Mouse (Mus musculus) neural tube, embryonic 11.5 days (tissue): Measurements from ENCODE around the gene Calhm3. TPM values are rescaled to one million over a fixed set of nuclear protein-coding genes. Genes with fewer than 3 reads are reported as not detected.

Experiments used
- ATAC-seq: fragments of 200-750 bp; cut with Nextera tagmentation; 2 replicates; pipeline ENCODE4 v1.8.0; 2017; ENCODE audit warnings: moderate number of reproducible peaks, mild to moderate bottlenecking, moderate TSS enrichment, moderate library complexity; ENCODE audit not compliant: insufficient read depth, low FRiP score, low TSS enrichment
- DNase-seq: peaks from one replicate; pipeline ENCODE4 v3.0.0-alpha.2; 2015; ENCODE audit warnings: low spot score
- H3K27ac ChIP-seq: fragments of 300-500 bp; sonication (generic); 2 replicates; pipeline ENCODE4 v1.5.1; 2014; ENCODE audit warnings: low read depth, mild to moderate bottlenecking, low read length
- H3K27me3 ChIP-seq: fragments of 300-500 bp; sonication (generic); 2 replicates; pipeline ENCODE4 v1.6.1; 2014; ENCODE audit warnings: mild to moderate bottlenecking, low read length, mixed read lengths; ENCODE audit not compliant: control insufficient read depth, insufficient read depth
- H3K36me3 ChIP-seq: fragments of 300-500 bp; sonication (generic); 2 replicates; pipeline ENCODE4 v1.6.1; 2014; ENCODE audit warnings: mild to moderate bottlenecking, low read length, moderate library complexity, mixed read lengths; ENCODE audit not compliant: control insufficient read depth, insufficient read depth
- H3K4me1 ChIP-seq: fragments of 300-500 bp; sonication (generic); 2 replicates; pipeline ENCODE4 v1.6.1; 2014; ENCODE audit warnings: low read length, mixed read lengths; ENCODE audit not compliant: control insufficient read depth, insufficient read depth
- H3K4me2 ChIP-seq: fragments of 300-500 bp; sonication (generic); 2 replicates; pipeline ENCODE4 v1.6.1; 2014; ENCODE audit warnings: low read depth, mild to moderate bottlenecking, moderate library complexity
- H3K4me3 ChIP-seq: fragments of 300-500 bp; sonication (generic); 2 replicates; pipeline ENCODE4 v1.5.1; 2014; ENCODE audit warnings: low read depth, low read length
- H3K9ac ChIP-seq: fragments of 300-500 bp; sonication (generic); 2 replicates; pipeline ENCODE4 v1.6.1; 2014; ENCODE audit warnings: mild to moderate bottlenecking, low read length
- H3K9me3 ChIP-seq: fragments of 300-500 bp; sonication (generic); 2 replicates; pipeline ENCODE4 v1.6.1; 2016; ENCODE audit warnings: low read length; ENCODE audit not compliant: control insufficient read depth
- WGBS: fragments of 180-500 bp; shearing (Covaris S2); extraction: QIAGEN DNeasy Blood & Tissue Kit; methylation state at CpG from one replicate; pipeline ENCODE4 v1.1.7; 2014; 5-methylcytosine and 5-hydroxymethylcytosine counted together
- polyA plus RNA-seq: library from polyadenylated mRNA; unstranded; fragments of >200 nt; fragmentation: Nextera tagmentation; extraction: Ambion mirVana; gene quantifications from 2 replicates; pipeline ENCODE4 v1.2.1, GENCODE M21; 2014

The Calhm3 gene
- not detected in 2 replicates for polyA plus RNA-seq

GRCm38 (mm10) chr19:47157664-47158063 is at the start of gene Calhm3:
Calhm3 (minus strand) TSS chr19:47157764.
- Histone ChIP-seq H3K27ac (no peak within 1 kb of the TSS), H3K36me3 (no peaks in the 10 kb centered on the region), H3K4me3 (no peak within 1 kb of the TSS), H3K9me3 (no peaks in the 10 kb centered on the region), H3K27me3 (no peaks in the 10 kb centered on the region), H3K4me1 (no peaks in the 10 kb centered on the region), H3K4me2 (no peak within 1 kb of the TSS), H3K9ac (no peak within 1 kb of the TSS)
- 80% methylated on average over 11 of the region's 11 CpGs for WGBS
- DNase-seq = no peak
- ATAC-seq = no peak

GRCm38 (mm10) chr19:47206126-47206525 is 48.6 kb upstream of the Calhm3 start:
- H3K36me3 ChIP-seq = no peaks in the 10 kb centered on the region
- no peak overlapping the region for H3K9ac ChIP-seq
- H3K4me2 ChIP-seq = no peak overlapping the region
- no peak overlapping the region for H3K4me3 ChIP-seq
- 82% methylated on average over 1 of the region's 1 CpGs for WGBS
- ATAC-seq (no peak), DNase-seq (no peak)
- H3K27me3 ChIP-seq = no peaks in the 10 kb centered on the region
- no peaks in the 10 kb centered on the region for H3K9me3 ChIP-seq
- no peak overlapping the region for H3K27ac ChIP-seq
- no peaks in the 10 kb centered on the region for H3K4me1 ChIP-seq

- WGBS = 86% methylated on average over 6 of the region's 6 CpGs
- no peaks in the 10 kb centered on the region for H3K36me3 ChIP-seq
- ATAC-seq (no peak), DNase-seq (no peak)
- no peak overlapping the region for H3K4me3 ChIP-seq
- no peaks in the 10 kb centered on the region for H3K27me3 ChIP-seq
- no peaks in the 10 kb centered on the region for H3K4me1 ChIP-seq
- no peak overlapping the region for H3K4me2 ChIP-seq
- no peak overlapping the region for H3K27ac ChIP-seq
- no peaks in the 10 kb centered on the region for H3K9me3 ChIP-seq
- H3K9ac ChIP-seq = no peak overlapping the region
Observed at GRCm38 (mm10) chr19:47204653-47205052, 47.1 kb upstream of the Calhm3 start.

GRCm38 (mm10) chr19:47203042-47203441 is 45.5 kb upstream of the Calhm3 start:
- H3K36me3 ChIP-seq = no peaks in the 10 kb centered on the region
- no peak overlapping the region for H3K27ac ChIP-seq
- DNase-seq = no peak
- H3K4me3 ChIP-seq = no peak overlapping the region
- no peaks in the 10 kb centered on the region for H3K4me1 ChIP-seq
- H3K9ac ChIP-seq = no peak overlapping the region
- H3K4me2 ChIP-seq = no peak overlapping the region
- no peaks in the 10 kb centered on the region for H3K27me3 ChIP-seq
- 93% methylated on average over 6 of the region's 6 CpGs for WGBS
- ATAC-seq = no peak
- no peaks in the 10 kb centered on the region for H3K9me3 ChIP-seq

- Histone ChIP-seq H3K4me1 (no peaks in the 10 kb centered on the region), H3K27me3 (no peaks in the 10 kb centered on the region), H3K4me2 (no peak overlapping the region), H3K9me3 (no peaks in the 10 kb centered on the region), H3K27ac (no peak overlapping the region), H3K36me3 (no peaks in the 10 kb centered on the region), H3K4me3 (no peak overlapping the region), H3K9ac (no peak overlapping the region)
- ATAC-seq (no peak), DNase-seq (no peak)
- WGBS = 62% methylated on average over 6 of the region's 6 CpGs
Observed at GRCm38 (mm10) chr19:47202429-47202828, 44.9 kb upstream of the Calhm3 start.

DNA sequence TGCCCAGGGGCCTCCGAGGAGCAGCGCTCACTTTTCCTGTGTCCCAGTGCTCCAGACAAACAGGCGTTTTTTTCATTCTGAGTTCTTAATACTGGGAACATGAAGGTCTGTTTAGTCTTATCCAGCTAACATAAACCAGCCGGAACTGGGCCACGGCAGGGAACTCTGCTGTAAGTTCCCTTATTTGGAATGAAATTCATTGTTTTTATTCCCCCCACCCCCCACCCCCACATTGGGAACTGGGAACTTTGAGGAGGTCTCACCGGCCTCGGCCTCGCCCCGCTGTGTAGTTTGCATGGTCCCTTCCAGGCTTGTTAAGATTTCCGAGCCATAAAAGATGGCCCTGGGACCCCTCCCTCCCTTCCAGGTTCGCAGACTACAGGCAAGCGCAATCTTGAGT is 44.4 kb upstream of the Calhm3 start:
- ATAC-seq = no peak
- no peaks in the 10 kb centered on the region for H3K4me1 ChIP-seq
- no peaks in the 10 kb centered on the region for H3K27me3 ChIP-seq
- H3K4me3 ChIP-seq = no peak overlapping the region
- H3K36me3 ChIP-seq = no peaks in the 10 kb centered on the region
- 54% methylated on average over 12 of the region's 12 CpGs for WGBS
- H3K4me2 ChIP-seq = no peak overlapping the region
- H3K27ac ChIP-seq = no peak overlapping the region
- no peak for DNase-seq
- H3K9me3 ChIP-seq = no peaks in the 10 kb centered on the region
- H3K9ac ChIP-seq = no peak overlapping the region

- Histone ChIP-seq H3K4me2 (no peak overlapping the region), H3K36me3 (no peaks in the 10 kb centered on the region), H3K27me3 (no peaks in the 10 kb centered on the region), H3K9me3 (no peaks in the 10 kb centered on the region), H3K4me1 (no peaks in the 10 kb centered on the region), H3K27ac (no peak overlapping the region), H3K4me3 (no peak overlapping the region), H3K9ac (no peak overlapping the region)
- no peak for ATAC-seq
- no peak for DNase-seq
- 83% methylated on average over 13 of the region's 13 CpGs for WGBS
Observed at GRCm38 (mm10) chr19:47198671-47199350, 41.2 kb upstream of the Calhm3 start.

DNA sequence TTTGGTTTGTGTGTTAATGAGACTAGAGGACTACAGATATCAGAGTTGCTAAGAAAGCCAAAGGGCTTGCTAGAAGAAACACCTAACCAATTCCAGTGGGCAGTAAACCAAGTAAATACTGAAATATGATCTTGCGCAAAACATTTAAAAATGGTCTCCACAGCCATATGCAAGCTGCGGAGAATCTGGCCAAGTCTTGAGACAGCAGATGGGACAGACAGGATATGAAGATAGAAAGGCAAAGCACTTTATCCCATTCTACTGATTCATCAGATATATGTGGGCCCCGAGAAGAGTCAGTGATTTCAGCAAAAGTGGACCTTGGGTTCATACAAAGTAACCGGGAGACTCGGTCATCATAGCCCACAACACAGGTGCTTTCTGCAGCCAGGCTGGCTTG is 34.6 kb upstream of the Calhm3 start:
- no peaks in the 10 kb centered on the region for H3K4me1 ChIP-seq
- no peaks in the 10 kb centered on the region for H3K9me3 ChIP-seq
- DNase-seq (no peak), ATAC-seq (no peak)
- no peaks in the 10 kb centered on the region for H3K27me3 ChIP-seq
- H3K4me3 ChIP-seq = no peak overlapping the region
- H3K9ac ChIP-seq = no peak overlapping the region
- no peaks in the 10 kb centered on the region for H3K36me3 ChIP-seq
- no peak overlapping the region for H3K27ac ChIP-seq
- no peak overlapping the region for H3K4me2 ChIP-seq
- 97% methylated on average over 5 of the region's 5 CpGs for WGBS

- Histone ChIP-seq H3K36me3 (no peaks in the 10 kb centered on the region), H3K27me3 (no peaks in the 10 kb centered on the region), H3K27ac (no peak overlapping the region), H3K4me1 (no peaks in the 10 kb centered on the region), H3K9me3 (no peaks in the 10 kb centered on the region), H3K4me3 (no peak overlapping the region), H3K9ac (no peak overlapping the region), H3K4me2 (no peak overlapping the region)
- ATAC-seq = no peak
- DNase-seq = no peak
- 81% methylated on average over 11 of the region's 11 CpGs for WGBS
Observed at GRCm38 (mm10) chr19:47188515-47189128, 31.1 kb upstream of the Calhm3 start.
